Mouse (Mus musculus): ENCODE results near the gene Thap8. TPM values are rescaled to one million over a fixed set of nuclear protein-coding genes. Genes with fewer than 3 reads are reported as not detected.

The Thap8 gene
- polyA plus RNA-seq, 1 experiment = not detected

DNA sequence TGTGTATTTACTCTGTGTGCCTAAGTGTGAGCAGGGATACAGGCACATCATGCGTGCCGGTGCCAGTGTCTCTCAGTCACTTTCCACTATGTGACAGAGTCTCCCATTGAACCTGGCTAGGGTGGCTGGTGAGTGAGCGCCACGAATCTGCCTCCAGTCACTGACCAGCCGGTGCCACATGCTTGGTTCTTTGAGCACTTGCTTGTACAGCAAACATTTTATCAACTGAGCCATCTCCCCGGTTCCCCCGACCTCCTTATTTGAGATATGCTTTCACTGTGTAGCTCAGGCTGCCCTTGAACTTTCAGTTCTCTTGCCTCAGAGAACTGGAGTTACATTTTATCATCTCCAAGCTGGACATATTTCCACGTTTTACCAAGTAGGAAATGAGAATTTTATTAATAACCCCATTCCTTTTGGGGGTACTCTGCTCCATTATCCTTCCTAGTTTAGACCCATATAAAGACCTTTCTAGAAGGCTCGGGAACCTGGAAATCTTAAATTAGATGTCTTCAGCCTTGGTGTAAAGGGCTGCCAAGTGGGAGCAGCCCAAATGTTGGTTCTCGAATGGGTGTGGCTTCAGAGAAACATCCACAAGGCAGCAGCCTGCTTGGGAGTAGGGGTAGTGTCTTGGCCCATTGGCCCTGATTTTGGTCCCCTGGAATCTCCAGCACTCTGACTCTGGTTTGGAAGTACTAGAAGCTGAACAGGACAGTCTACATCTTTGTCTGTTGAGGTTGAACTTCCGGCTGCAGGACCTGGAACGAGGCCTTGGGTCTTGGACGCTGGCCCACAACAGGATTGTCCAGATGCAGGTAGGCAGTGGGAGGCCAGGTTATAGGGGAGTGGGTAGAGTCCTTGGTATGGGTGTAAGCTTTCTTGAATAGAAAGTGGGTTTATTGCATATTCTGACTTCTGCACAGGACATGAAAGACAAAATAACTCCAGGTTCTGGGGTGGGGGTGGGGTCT, 36.0 kb downstream of the Thap8 start:
- Histone ChIP-seq H3K36me3 (ENCODE audit: control insufficient read depth, insufficient read depth, low read length) (no peaks in the 10 kb centered on the region), H3K27ac (ENCODE audit: insufficient read depth, low read depth, low read length) (peak overlapping the region; percentile 27; the same call in 1 of the 2 replicates), H3K4me3 (ENCODE audit: insufficient read depth, low read depth, low read length) (peak overlapping the region; percentile 50), H3K27me3 (replicated peaks; ENCODE audit: control insufficient read depth, insufficient read depth, low read length) (no peaks in the 10 kb centered on the region), H3K4me1 (ENCODE audit: control insufficient read depth, insufficient read depth, low read length) (peaks cover 17% of the 10 kb centered on the region; the same call in 1 of the 2 replicates)
- TF ChIP-seq POLR2A (IDR thresholded peaks at IDR 0.05; ENCODE audit: low read depth, low read length) (no peak), CTCF (conservative IDR thresholded peaks at IDR 0.05; ENCODE audit: insufficient read depth, insufficient read length, low read depth, low read length) (no peak)
- 58% methylated on average over 13 of the region's 13 CpGs for WGBS
- peak; percentile 57 for DNase-seq

DNA sequence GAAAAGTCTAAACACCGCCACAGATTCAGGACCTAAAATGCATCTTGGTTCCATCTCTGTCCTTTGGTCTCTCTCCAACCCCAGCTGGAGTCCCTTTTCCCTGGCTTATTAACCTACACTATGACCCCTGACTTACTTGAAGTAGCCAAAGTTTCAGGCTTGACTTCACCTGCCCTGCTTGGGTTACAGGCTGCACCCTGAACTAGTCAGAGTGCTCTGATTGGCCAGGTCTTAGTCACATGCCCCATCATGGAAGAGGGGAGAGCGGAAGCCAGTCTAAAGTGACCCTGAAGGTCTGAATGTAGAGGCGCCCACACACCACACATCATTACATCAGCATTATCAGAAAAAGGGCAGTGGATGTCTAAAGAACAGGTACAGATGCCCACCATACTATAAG, 38.2 kb downstream of the Thap8 start:
- peak overlapping the region; percentile 9; the same call in 1 of the 2 replicates for H3K4me3 ChIP-seq (ENCODE audit: insufficient read depth, low read depth, low read length)
- 59% methylated on average over 3 of the region's 3 CpGs for WGBS
- no peak for TF ChIP-seq POLR2A (IDR thresholded peaks at IDR 0.05; ENCODE audit: low read depth, low read length)
- no peak for TF ChIP-seq CTCF (conservative IDR thresholded peaks at IDR 0.05; ENCODE audit: insufficient read depth, insufficient read length, low read depth, low read length)
- no peaks in the 10 kb centered on the region for H3K36me3 ChIP-seq (ENCODE audit: control insufficient read depth, insufficient read depth, low read length)
- no peaks in the 10 kb centered on the region for H3K27me3 ChIP-seq (replicated peaks; ENCODE audit: control insufficient read depth, insufficient read depth, low read length)
- H3K27ac ChIP-seq (ENCODE audit: insufficient read depth, low read depth, low read length) = peak overlapping the region; percentile 79
- H3K4me1 ChIP-seq (ENCODE audit: control insufficient read depth, insufficient read depth, low read length) = peaks cover 26% of the 10 kb centered on the region; the same call in 1 of the 2 replicates
- peak; percentile 85 for DNase-seq

DNA sequence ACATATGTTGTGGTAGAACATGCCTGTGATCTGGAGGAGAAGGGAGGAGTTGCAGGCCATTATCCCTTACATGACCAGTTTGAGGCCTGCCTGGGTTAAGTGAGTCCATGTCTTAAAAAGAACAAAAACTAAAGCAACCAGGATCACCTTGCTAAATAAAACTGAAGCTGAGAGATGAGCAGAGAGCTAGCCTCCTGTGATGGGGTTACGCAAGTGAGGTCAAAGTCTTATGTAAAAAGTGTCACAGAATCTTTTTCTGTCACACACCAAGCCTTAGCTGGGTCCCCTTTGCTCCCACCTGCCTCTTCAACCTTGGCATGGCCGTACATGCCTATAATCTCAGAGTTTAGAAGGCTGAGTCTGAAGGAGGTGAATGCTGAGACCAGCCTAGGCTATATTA, 41.1 kb downstream of the Thap8 start:
- no peak for DNase-seq

DNA sequence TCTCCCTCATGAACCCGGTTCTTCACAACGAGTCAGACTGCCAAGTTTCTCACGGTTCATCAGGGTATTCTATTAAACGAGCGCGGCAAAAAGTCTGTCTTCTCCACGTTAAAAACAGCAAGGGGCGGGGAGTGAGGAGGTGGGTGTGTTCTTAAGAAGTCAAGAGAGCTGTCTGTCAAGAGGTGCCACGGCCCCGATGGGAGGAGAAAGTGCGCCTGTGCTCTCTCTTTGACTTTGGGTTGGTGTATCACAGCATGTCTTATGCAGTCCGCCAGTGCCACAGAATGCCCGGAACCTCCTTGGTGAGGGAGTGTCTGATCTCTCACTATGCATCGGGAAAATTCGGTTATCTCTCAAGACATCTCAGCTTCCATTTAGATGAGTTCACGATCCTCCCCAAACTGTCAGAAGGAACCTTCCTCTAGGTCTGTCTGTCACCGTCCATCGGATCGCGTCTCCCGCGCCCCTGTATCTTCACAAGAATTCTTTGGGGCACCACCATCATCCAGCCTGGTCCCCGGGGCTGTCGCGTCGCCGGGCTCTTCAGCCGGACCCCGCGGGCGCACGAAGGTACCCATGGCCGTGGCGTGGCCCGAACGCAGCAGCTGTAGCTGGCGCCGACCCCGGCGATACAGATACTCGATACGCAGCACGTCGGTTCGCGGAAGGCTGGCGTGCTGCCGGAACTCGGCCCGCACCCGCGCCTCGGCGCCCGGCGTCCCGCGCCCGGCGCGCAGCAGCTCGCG, 41.8 kb downstream of the Thap8 start, which contains the start of gene E130208F15Rik:
E130208F15Rik (plus strand) TSS at position 202 of the 746 bp plus-strand sequence.
- peak; percentile 95 for DNase-seq
- WGBS = under 1% methylated on average over 63 of the region's 63 CpGs
- peak within 1 kb of the TSS; percentile 92 for H3K27ac ChIP-seq (ENCODE audit: insufficient read depth, low read depth, low read length)
- H3K4me1 ChIP-seq (ENCODE audit: control insufficient read depth, insufficient read depth, low read length) = peaks cover 26% of the 10 kb centered on the region; the same call in 1 of the 2 replicates
- H3K36me3 ChIP-seq (ENCODE audit: control insufficient read depth, insufficient read depth, low read length) = no peaks in the 10 kb centered on the region
- H3K27me3 ChIP-seq (replicated peaks; ENCODE audit: control insufficient read depth, insufficient read depth, low read length) = no peaks in the 10 kb centered on the region
- TF ChIP-seq CTCF (conservative IDR thresholded peaks at IDR 0.05; ENCODE audit: insufficient read depth, insufficient read length, low read depth, low read length) (no peak), POLR2A (IDR thresholded peaks at IDR 0.05; ENCODE audit: low read depth, low read length) (peak; percentile 40)
- H3K4me3 ChIP-seq (ENCODE audit: insufficient read depth, low read depth, low read length) = peak within 1 kb of the TSS; percentile 79

More for the DNA sequence above, 41.1 kb downstream of the Thap8 start:
- Histone ChIP-seq H3K4me3 (ENCODE audit: insufficient read depth, low read depth, low read length) (no peak overlapping the region), H3K27me3 (replicated peaks; ENCODE audit: control insufficient read depth, insufficient read depth, low read length) (no peaks in the 10 kb centered on the region), H3K27ac (ENCODE audit: insufficient read depth, low read depth, low read length) (peak overlapping the region; percentile 79), H3K36me3 (ENCODE audit: control insufficient read depth, insufficient read depth, low read length) (no peaks in the 10 kb centered on the region), H3K4me1 (ENCODE audit: control insufficient read depth, insufficient read depth, low read length) (peaks cover 26% of the 10 kb centered on the region; the same call in 1 of the 2 replicates)
- 59% methylated on average over 2 of the region's 2 CpGs for WGBS
- TF ChIP-seq CTCF (conservative IDR thresholded peaks at IDR 0.05; ENCODE audit: insufficient read depth, insufficient read length, low read depth, low read length) = no peak
- no peak for TF ChIP-seq POLR2A (IDR thresholded peaks at IDR 0.05; ENCODE audit: low read depth, low read length)

DNA sequence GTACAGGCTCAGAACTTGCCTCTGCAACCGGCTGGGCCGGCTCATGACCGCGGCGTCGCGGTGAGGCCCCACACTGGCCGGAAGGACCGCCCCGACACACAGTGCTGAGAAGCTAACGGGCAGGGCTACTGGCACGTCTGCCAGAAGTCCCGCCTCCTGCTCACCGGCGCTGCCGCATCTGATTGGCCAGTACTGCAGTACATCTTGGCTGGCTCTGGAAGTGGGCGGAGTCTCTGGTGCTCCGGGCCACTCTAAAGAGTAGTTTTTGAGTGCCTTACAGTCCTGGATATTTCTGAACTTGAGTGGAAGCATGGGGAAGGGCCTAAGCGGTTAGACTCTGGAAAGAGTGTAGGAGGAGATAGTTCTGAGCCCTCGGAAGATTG, 42.4 kb downstream of the Thap8 start:
- Histone ChIP-seq H3K4me3 (ENCODE audit: insufficient read depth, low read depth, low read length) (peak overlapping the region; percentile 79), H3K27me3 (replicated peaks; ENCODE audit: control insufficient read depth, insufficient read depth, low read length) (no peaks in the 10 kb centered on the region), H3K36me3 (ENCODE audit: control insufficient read depth, insufficient read depth, low read length) (no peaks in the 10 kb centered on the region), H3K4me1 (ENCODE audit: control insufficient read depth, insufficient read depth, low read length) (peaks cover 26% of the 10 kb centered on the region; the same call in 1 of the 2 replicates), H3K27ac (ENCODE audit: insufficient read depth, low read depth, low read length) (peak overlapping the region; percentile 92)
- TF ChIP-seq CTCF (conservative IDR thresholded peaks at IDR 0.05; ENCODE audit: insufficient read depth, insufficient read length, low read depth, low read length) (no peak), POLR2A (IDR thresholded peaks at IDR 0.05; ENCODE audit: low read depth, low read length) (peak; percentile 89)
- peak; percentile 99 for DNase-seq
- 1% methylated on average over 20 of the region's 20 CpGs for WGBS

DNA sequence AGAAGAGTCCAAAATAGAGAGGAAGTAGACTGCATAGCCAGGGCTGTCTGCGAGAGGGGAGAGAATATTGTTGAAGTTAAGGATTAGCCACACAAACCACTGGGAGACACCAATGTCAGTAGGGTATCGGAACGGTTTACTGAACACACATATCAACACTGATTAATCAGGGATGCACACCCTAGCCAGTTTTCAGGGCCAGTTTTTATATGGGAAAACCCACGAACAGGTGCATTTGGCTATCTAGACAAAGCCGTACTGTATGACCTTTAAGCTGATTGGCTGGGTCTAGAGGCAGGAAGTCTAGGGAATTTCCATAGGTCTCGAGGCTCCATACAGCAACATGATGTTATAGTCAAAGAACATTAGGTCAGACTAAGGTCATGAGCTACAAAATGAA, 43.0 kb downstream of the Thap8 start:
- TF ChIP-seq POLR2A (IDR thresholded peaks at IDR 0.05; ENCODE audit: low read depth, low read length) = no peak
- no peak for TF ChIP-seq CTCF (conservative IDR thresholded peaks at IDR 0.05; ENCODE audit: insufficient read depth, insufficient read length, low read depth, low read length)
- Histone ChIP-seq H3K27ac (ENCODE audit: insufficient read depth, low read depth, low read length) (peak overlapping the region; percentile 92), H3K36me3 (ENCODE audit: control insufficient read depth, insufficient read depth, low read length) (no peaks in the 10 kb centered on the region), H3K27me3 (replicated peaks; ENCODE audit: control insufficient read depth, insufficient read depth, low read length) (no peaks in the 10 kb centered on the region), H3K4me1 (ENCODE audit: control insufficient read depth, insufficient read depth, low read length) (peaks cover 25% of the 10 kb centered on the region; the same call in 1 of the 2 replicates), H3K4me3 (ENCODE audit: insufficient read depth, low read depth, low read length) (peak overlapping the region; percentile 47)
- WGBS = 17% methylated on average over 6 of the region's 6 CpGs
- DNase-seq = no peak

Measured in kidney, adult 2 months (tissue).